Mouse (Mus musculus) cerebellum, adult 2 months (tissue): ENCODE measurements around the gene Ndrg2. TPM values are rescaled to one million over a fixed set of nuclear protein-coding genes. Genes with fewer than 3 reads are reported as not detected.

ENCODE experiments used
- DNase-seq, 2 experiments: peaks; one replicate each; pipeline ENCODE4 v3.0.0; 2021
- H3K27ac ChIP-seq: fragments of 200-500 bp; 2 replicates; pipeline ENCODE4 v1.5.1; 2012; ENCODE audit warnings: low read length, control low read depth, inconsistent platforms; ENCODE audit not compliant: insufficient read depth
- H3K27me3 ChIP-seq: fragments of 200-500 bp; 2 replicates; pipeline ENCODE4 v1.6.1; 2012; ENCODE audit warnings: inconsistent platforms, mild to moderate bottlenecking, low read length, moderate library complexity; ENCODE audit not compliant: control insufficient read depth, insufficient read depth
- H3K4me1 ChIP-seq: fragments of 200-500 bp; 2 replicates; pipeline ENCODE4 v1.6.1; 2011; ENCODE audit warnings: low read length; ENCODE audit not compliant: control insufficient read depth, insufficient read depth
- H3K4me3 ChIP-seq: fragments of 200-500 bp; replicated peaks from 2 replicates; pipeline ENCODE3; 2011; ENCODE audit warnings: mild to moderate bottlenecking, low read depth, low read length, control low read depth; ENCODE audit not compliant: insufficient read depth
- CTCF ChIP-seq: fragments of 200-500 bp; IDR thresholded peaks from 2 replicates; pipeline ENCODE4 v1.5.1; 2011; ENCODE audit warnings: low read depth, mild to moderate bottlenecking, control low read depth, low read length, moderate library complexity, borderline replicate concordance; ENCODE audit not compliant: insufficient read depth
- POLR2A ChIP-seq: fragments of 200-500 bp; IDR thresholded peaks from 2 replicates; pipeline ENCODE4 v1.6.1; 2011; ENCODE audit warnings: low read length, control low read depth, borderline replicate concordance; ENCODE audit not compliant: insufficient read depth
- WGBS: fragments of 180-500 bp; shearing (Covaris S2); methylation state at CpG from one replicate; pipeline ENCODE4 v1.1.7; 2018; 5-methylcytosine and 5-hydroxymethylcytosine counted together
- polyA plus RNA-seq: library from polyadenylated mRNA; depleted of rRNA; stranded (reverse); fragments of >200 nt; gene quantifications from 2 replicates; pipeline ENCODE4 v1.2.3, GENCODE M21; 2012

Ndrg2 gene
- polyA plus RNA-seq, 1 experiment, result 997 TPM

DNA sequence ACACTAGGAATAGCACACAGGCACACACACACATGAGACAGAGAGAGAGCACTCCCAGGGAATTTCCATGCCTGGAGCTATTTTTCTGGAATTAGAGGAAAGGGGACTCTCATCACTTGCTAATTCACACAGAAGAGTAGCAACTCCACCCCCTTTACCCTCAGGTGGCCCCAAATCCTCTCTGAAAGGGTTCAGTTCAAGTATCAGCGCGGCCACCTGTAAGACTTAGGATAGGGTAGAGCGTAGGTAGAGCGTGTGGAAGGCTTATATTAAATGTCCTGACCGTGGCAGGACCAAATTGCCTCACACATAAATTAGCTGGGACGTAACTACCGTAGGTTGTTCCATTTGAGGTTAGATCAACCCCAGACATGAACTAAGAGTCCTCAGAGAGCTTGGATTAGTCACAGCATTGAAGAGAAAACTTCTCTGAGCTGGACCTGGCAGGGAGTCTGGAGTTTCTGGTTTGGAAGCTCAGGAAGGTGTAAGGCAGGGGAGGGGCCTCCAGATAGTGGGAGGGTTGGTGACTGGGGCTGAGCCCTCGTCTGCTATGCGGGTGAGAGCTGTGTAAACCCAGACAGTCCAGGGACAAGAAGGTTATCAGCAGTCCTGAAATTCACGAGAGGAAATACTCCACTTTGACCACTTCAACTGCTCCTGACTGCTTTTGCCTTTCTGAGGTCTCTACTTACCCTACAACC is 20.7 kb downstream of the Ndrg2 start:
- TF ChIP-seq CTCF, result no peak
- TF ChIP-seq POLR2A, result no peak
- 49% methylated on average over 10 of the region's 10 CpGs for WGBS
- no peaks in the 10 kb centered on the region for H3K4me1 ChIP-seq

DNA sequence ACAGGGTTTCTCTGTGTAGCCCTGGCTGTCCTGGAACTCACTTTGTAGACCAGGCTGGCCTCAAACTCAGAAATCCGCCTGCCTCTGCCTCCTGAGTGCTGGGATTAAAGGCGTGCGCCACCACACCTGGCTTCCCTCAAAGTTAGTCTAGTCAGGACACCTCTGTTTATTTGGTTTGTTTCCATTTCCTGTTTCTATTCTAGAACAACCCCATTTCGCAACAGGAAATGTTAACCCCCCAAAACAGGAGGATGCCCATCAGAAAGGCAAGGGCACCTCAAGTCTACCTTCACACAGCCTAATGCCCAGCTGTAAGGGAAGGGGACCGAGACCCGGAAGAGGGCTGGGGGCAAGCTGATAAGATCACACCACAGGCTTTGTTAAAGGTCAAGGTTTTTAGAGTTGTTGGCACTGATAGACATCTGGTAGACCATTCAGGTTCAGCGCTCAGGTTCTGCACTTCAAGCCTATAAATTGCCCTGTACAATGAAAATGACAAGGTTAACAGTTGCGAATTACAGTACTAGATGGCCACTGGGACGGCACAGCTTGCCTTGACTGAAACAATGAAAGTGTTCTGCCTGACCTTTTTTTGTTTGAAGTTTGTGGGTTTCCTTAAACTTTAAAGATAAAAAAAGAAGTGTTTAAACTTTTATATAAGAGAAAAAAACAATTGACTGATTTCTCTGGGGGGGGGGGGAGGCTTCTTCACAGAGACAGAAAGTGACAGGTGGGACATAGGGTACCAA is 21.6 kb downstream of the Ndrg2 start, which contains the start of gene Slc39a2:
Slc39a2 (plus strand) TSS at position 699 of the 749 bp plus-strand sequence.
- no peaks in the 10 kb centered on the region for H3K27me3 ChIP-seq
- no peak for DNase-seq
- H3K4me3 ChIP-seq, result no peak within 1 kb of the TSS
- no peak within 1 kb of the TSS for H3K27ac ChIP-seq
- 92% methylated on average over 9 of the region's 9 CpGs for WGBS
- H3K4me1 ChIP-seq, result no peaks in the 10 kb centered on the region
- TF ChIP-seq CTCF, result no peak
- no peak for TF ChIP-seq POLR2A

More for the DNA sequence above, 20.7 kb downstream of the Ndrg2 start:
- H3K27ac ChIP-seq, result no peak overlapping the region
- DNase-seq, result no peak
- no peaks in the 10 kb centered on the region for H3K27me3 ChIP-seq
- no peak overlapping the region for H3K4me3 ChIP-seq

GRCm38 (mm10) chr14:51889833-51890232 is 24.1 kb downstream of the Ndrg2 start:
- no peak overlapping the region for H3K4me3 ChIP-seq
- no peak for TF ChIP-seq POLR2A
- TF ChIP-seq CTCF, result no peak
- WGBS, result 87% methylated on average over 6 of the region's 6 CpGs
- no peak overlapping the region for H3K27ac ChIP-seq
- H3K4me1 ChIP-seq, result peaks cover 4% of the 10 kb centered on the region; the same call in 1 of the 2 replicates
- H3K27me3 ChIP-seq, result no peaks in the 10 kb centered on the region
- no peak for DNase-seq

- WGBS, result 44% methylated on average over 6 of the region's 6 CpGs
- no peaks in the 10 kb centered on the region for H3K27me3 ChIP-seq
- no peak for DNase-seq
- H3K4me1 ChIP-seq, result peaks cover 4% of the 10 kb centered on the region; the same call in 1 of the 2 replicates
- TF ChIP-seq POLR2A (no peak), CTCF (no peak)
- H3K27ac ChIP-seq, result no peak overlapping the region
- H3K4me3 ChIP-seq, result no peak overlapping the region
These were observed 27.9 kb downstream of the Ndrg2 start for GRCm38 (mm10) chr14:51886051-51886450.

GRCm38 (mm10) chr14:51884598-51885331 is 29.2 kb downstream of the Ndrg2 start, which contains the start of gene Mettl17:
TSS of gene Mettl17 (plus strand) at chr14:51884842.
- H3K4me3 ChIP-seq, result peak within 1 kb of the TSS; percentile 59
- DNase-seq, result peak; percentile 91 to 94
- H3K27me3 ChIP-seq, result no peaks in the 10 kb centered on the region

DNA sequence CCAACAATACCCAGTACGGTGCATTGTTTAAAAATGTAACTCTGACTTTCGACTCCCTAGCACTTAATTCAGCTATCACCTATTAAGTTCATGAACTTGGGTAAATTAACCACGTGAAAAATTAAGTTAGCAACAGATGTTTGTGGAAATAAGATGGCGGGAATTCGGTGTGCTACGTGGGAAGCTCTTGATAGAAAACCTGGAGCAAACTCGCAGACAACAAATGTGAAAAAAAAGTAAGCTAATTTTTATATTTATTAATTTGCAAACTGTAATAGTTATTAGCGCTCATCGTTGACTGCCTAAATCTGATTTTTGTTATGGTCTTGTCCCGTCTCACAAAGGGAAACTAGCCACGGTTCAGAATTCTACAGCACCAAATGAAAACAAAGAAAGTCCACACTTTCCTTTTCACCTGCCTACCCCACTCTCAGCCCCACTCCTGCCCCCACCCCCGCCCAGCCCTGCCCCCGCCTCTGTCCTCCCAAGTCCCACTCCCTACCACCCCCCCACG is 29.9 kb downstream of the Ndrg2 start:
- no peak for TF ChIP-seq CTCF
- TF ChIP-seq POLR2A, result no peak

More at GRCm38 (mm10) chr14:51884598-51885331, 29.2 kb downstream of the Ndrg2 start, which contains the start of gene Mettl17:
- peaks cover 4% of the 10 kb centered on the region; the same call in 1 of the 2 replicates for H3K4me1 ChIP-seq
- H3K27ac ChIP-seq, result peak within 1 kb of the TSS; percentile 3; the same call in 1 of the 2 replicates
- TF ChIP-seq CTCF (no peak), POLR2A (peak; percentile 81; the same call in 1 of the 2 replicates)
- WGBS, result under 1% methylated on average over 43 of the region's 43 CpGs

DNA sequence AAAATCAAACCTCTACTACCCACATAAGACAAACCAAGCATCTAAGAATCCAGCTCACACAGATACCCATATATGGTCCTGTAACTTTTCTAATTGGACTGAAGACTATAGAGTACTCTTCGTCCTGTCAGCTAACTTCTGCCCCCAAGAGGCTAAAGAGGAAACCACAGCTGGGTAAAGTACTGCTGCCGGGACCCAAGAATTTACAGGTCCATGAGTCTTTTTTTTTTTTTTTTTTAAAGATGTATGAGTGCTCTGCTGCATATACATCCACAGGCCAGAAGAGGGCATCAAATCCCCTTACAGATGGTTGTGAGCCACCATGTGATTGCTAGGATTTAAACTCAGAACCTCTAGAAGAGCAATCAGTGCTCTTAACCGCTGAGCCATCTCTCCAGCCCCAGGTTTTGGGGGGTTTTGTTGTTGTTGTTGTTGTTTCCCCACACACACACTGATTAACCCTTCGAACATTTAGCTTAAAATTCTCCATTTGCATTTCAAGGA is 30.4 kb downstream of the Ndrg2 start:
- DNase-seq, result peak; percentile 58 to 69
- no peak for TF ChIP-seq POLR2A
- TF ChIP-seq CTCF, result peak; percentile 11; the same call in 1 of the 2 replicates
- Histone ChIP-seq H3K4me1 (peaks cover 4% of the 10 kb centered on the region; the same call in 1 of the 2 replicates), H3K4me3 (peak overlapping the region; percentile 34), H3K27me3 (no peaks in the 10 kb centered on the region), H3K27ac (no peak overlapping the region)
- WGBS, result 2% methylated on average over 4 of the region's 4 CpGs

More for the DNA sequence above, 29.9 kb downstream of the Ndrg2 start:
- peaks cover 4% of the 10 kb centered on the region; the same call in 1 of the 2 replicates for H3K4me1 ChIP-seq
- WGBS, result 1% methylated on average over 14 of the region's 14 CpGs
- no peaks in the 10 kb centered on the region for H3K27me3 ChIP-seq
- peak overlapping the region; percentile 59 for H3K4me3 ChIP-seq
- no peak overlapping the region for H3K27ac ChIP-seq
- DNase-seq, result no peak
